Mouse (Mus musculus) heart, embryonic 12.5 days (tissue): ENCODE data around the gene Disp1. TPM values are rescaled to one million over a fixed set of nuclear protein-coding genes. Genes with fewer than 3 reads are reported as not detected.

Experiments used
- microRNA-seq: library from miRNA; unstranded; fragments of <30 nt; microRNA quantifications from one replicate; pipeline ENCODE4, GENCODE M21; 2017
- polyA plus RNA-seq: library from polyadenylated mRNA; unstranded; fragments of >200 nt; fragmentation: Nextera tagmentation; extraction: Ambion mirVana; gene quantifications from 2 replicates; pipeline ENCODE4 v1.2.1, GENCODE M21; 2016

Disp1 gene
- polyA plus RNA-seq, 1 experiment from 2014 or later: 10.9 TPM

Small RNAs within 50 kb of the gene (microRNA-seq; reads per million reads assigned to microRNA genes)
- not detected for gene Gm24975

Other genes starting within 250 kb of the Disp1 start
- gene Aida, start 75.1 kb upstream of the Disp1 start, polyA plus RNA-seq: 31.4 and 40.8 TPM in 2 replicates
- 45.6 and 47.6 TPM in 2 replicates for gene Brox, start 75.7 kb upstream of the Disp1 start, polyA plus RNA-seq
- 98.4 and 107 TPM in 2 replicates for gene Mia3, start 148.0 kb upstream of the Disp1 start, polyA plus RNA-seq
- 16.0 and 16.6 TPM in 2 replicates for gene Taf1a, start 167.5 kb upstream of the Disp1 start, polyA plus RNA-seq
- gene Hhipl2, start 196.7 kb upstream of the Disp1 start, polyA plus RNA-seq: 0.21 and 0.43 TPM in 2 replicates